Mouse (Mus musculus) brain, embryonic 14.5 days (tissue): ENCODE measurements around the gene Smim14.

Experiments
- CTCF ChIP-seq: fragments of 200-500 bp; IDR thresholded peaks from 2 replicates; pipeline ENCODE4 v1.5.1; 2012; ENCODE audit warnings: inconsistent platforms, mild to moderate bottlenecking, moderate library complexity, borderline replicate concordance; ENCODE audit not compliant: insufficient read depth, insufficient read length; ENCODE audit errors: extremely low read depth
- POLR2A ChIP-seq: fragments of 200-500 bp; IDR thresholded peaks from 2 replicates; pipeline ENCODE4 v1.6.1; 2012; ENCODE audit warnings: mild to moderate bottlenecking, inconsistent platforms, borderline replicate concordance; ENCODE audit not compliant: poor library complexity, insufficient read depth, insufficient read length, severe bottlenecking; ENCODE audit errors: extremely low read depth

- TF ChIP-seq CTCF (no peak), POLR2A (no peak)
Observed at GRCm38 (mm10) chr5:65538121-65538520, 1.1 kb upstream of the Smim14 start.
